Mouse (Mus musculus) lung, postnatal 0 days (tissue): ENCODE measurements around the gene Babam2.
A peak's percentile ranks its signal among the peaks of the same experiment; 100 is the strongest.

ENCODE experiments used
- CTCF ChIP-seq: IDR thresholded peaks from 2 replicates; pipeline ENCODE4 v1.5.1; 2016; ENCODE audit warnings: antibody characterized with exemption, mild to moderate bottlenecking
- EP300 ChIP-seq: IDR thresholded peaks from 2 replicates; pipeline ENCODE4 v1.6.1; 2016; ENCODE audit warnings: antibody characterized with exemption, mild to moderate bottlenecking, control low read depth

- no peak for TF ChIP-seq CTCF
- peak; percentile 97 for TF ChIP-seq EP300
These were observed 828 bp downstream of the Babam2 start for GRCm38 (mm10) chr5:31698297-31698726.
